12 mouse cellular contexts compared by ENCODE assay signal in the genomic region with DNA sequence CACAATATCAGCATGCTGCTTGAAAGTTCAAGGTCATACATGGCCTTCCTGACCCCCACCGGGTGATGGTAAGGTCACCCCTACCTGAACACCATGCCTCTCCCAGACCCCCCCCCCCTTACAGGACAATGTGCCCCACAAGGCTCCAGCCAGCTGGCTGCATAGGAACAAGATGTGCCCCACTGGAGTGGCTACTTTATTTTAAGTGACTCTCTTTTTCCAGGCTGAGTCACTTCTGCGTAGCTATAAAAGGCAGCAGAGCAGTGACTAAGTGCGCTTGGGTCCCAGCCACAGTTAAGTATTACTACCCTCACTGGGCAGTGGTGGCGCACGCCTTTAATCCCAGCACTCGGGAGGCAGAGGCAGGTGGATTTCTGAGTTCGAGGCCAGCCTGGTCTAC.
DNase-seq lines count a peak whose midpoint lies in the region; TF ChIP-seq lines count a peak whose summit lies in the region.
"Had no signal": no experiment of that assay in that cellular context is flagged by ENCODE, and none has a peak within 500 bp of the region (broad histone marks: within the 10 kb centered on the region; RNA-seq: fewer than 3 reads in every experiment).

No protein-coding gene starts in this region.

- H3K4me3 ChIP-seq in lung, adult 2 months (replicated peaks; ENCODE audit: extremely low read depth, low read depth, low read length): no peak overlapping the region
- no peak overlapping the region for H3K4me3 ChIP-seq in macrophage (ENCODE audit: inconsistent target)
- H3K4me3 ChIP-seq: liver, embryonic 13.5 days had no signal

- no peak for TF ChIP-seq POLR2A in lung, adult 2 months (IDR thresholded peaks at IDR 0.05; ENCODE audit: borderline replicate concordance, extremely low read depth, low read depth, low read length)

- H3K36me3 ChIP-seq in macrophage (ENCODE audit: inconsistent target): 0 out of 2 replicates have a peak, but pooled peaks cover 8% of the 10 kb centered on the region

- TF ChIP-seq CTCF in lung, adult 2 months (IDR thresholded peaks at IDR 0.05; ENCODE audit: insufficient read depth, low read length): no peak

- 71% methylated on average over 7 of the region's 7 CpGs for WGBS in lung, adult 2 months
- 64% methylated on average over 7 of the region's 7 CpGs for WGBS in macrophage (ENCODE audit: missing documents)

- peaks cover 67% of the 10 kb centered on the region for H3K79me2 ChIP-seq in macrophage (ENCODE audit: inconsistent target)

- H3K4me1 ChIP-seq in lung, adult 2 months (ENCODE audit: control insufficient read depth, insufficient read depth, low read length): peaks cover 2% of the 10 kb centered on the region; the same call in 1 of the 2 replicates

- H3K27ac ChIP-seq in macrophage: peak overlapping the region; percentile 68
- H3K27ac ChIP-seq: liver, embryonic 13.5 days had no signal

- DNase-seq in adrenal gland, adult (ENCODE audit: inconsistent age in 2 of 2, low spot score in 1 of 2): peak; percentile 81 to 90
- no peak for DNase-seq in adrenal gland, postnatal 4 days (ENCODE audit: low spot score in 2 of 2)
- DNase-seq in lung, adult 18-20 months: peak; percentile 63 to 75
- no peak for DNase-seq in lung, adult 2 months
- peak; percentile 54 to 61 for DNase-seq in heart, adult 9 months (ENCODE audit: low spot score in 2 of 2)
- no peak for DNase-seq in thymus, postnatal 0 days (ENCODE audit: low spot score)
- DNase-seq in urinary bladder, postnatal 14 days (ENCODE audit: low spot score): no peak
- DNase-seq: cerebellum, postnatal 14 days; kidney, adult 18-20 months; liver, embryonic 13.5 days; midbrain, embryonic 14.5 days had no signal

Comparison
In these comparisons a context has a peak if more than half of its experiments do, and no peak if none do; other contexts are left out.
1. DNase-seq: peak in adrenal gland, adult (2 of 2), lung, adult 18-20 months (2 of 2) and heart, adult 9 months (2 of 2); none in adrenal gland, postnatal 4 days (0 of 2), lung, adult 2 months (single experiment), thymus, postnatal 0 days (single experiment) and urinary bladder, postnatal 14 days (single experiment).